Mouse (Mus musculus): ENCODE results near the gene Hcn2. TPM values are rescaled to one million over a fixed set of nuclear protein-coding genes. Genes with fewer than 3 reads are reported as not detected.

Hcn2 gene
- polyA plus RNA-seq, 1 experiment: 270 TPM

GRCm38 (mm10) chr10:79728323-79729249, 12.2 kb downstream of the Hcn2 start:
- Histone ChIP-seq H3K4me1 (ENCODE audit: control insufficient read depth, insufficient read depth, low read length) (peaks cover 14% of the 10 kb centered on the region), H3K27me3 (ENCODE audit: control insufficient read depth, insufficient read depth, low read length) (no peaks in the 10 kb centered on the region), H3K4me3 (replicated peaks; ENCODE audit: insufficient read depth, low read depth, low read length) (no peak overlapping the region), H3K27ac (ENCODE audit: insufficient read depth, low read length) (peak overlapping the region; percentile 33; the same call in 1 of the 2 replicates)
- TF ChIP-seq POLR2A (IDR thresholded peaks at IDR 0.05; ENCODE audit: borderline replicate concordance, insufficient read depth, low read length) (no peak), CTCF (IDR thresholded peaks at IDR 0.05; ENCODE audit: borderline replicate concordance, insufficient read depth, low read depth, low read length) (no peak)
- DNase-seq: peak; percentile 33 to 42
- 39% methylated on average over 28 of the region's 28 CpGs for WGBS

DNA sequence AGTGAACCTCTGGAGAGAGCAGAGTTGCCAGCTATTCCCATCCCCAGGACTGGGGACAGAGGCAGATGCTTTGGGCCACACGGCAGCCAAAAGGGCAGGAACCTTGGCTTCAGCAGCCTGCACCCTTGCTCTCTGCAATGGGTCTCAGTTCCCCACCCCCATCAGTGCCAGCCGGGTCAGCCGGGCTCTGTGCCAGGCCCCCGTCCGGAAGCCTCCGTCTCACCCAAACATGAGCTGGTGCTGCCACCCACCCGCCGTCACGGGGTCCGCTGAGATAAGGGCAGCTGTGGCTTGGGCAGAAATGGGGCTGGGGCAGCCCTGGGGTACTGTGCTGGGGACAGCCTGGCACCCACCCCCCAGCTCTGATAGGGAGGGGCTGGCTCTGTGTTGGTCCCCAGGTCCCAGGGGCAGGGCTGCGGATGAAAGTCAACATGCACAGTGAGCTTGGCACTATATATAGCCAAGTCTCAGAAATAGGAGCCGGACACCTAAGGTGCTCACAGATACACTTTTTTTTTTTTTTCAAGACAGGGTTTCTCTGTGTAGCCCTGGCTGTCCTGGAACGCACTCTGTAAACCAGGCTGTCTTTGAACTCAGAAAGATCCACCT, 13.0 kb downstream of the Hcn2 start:
- Histone ChIP-seq H3K27me3 (ENCODE audit: control insufficient read depth, insufficient read depth, low read length) (no peaks in the 10 kb centered on the region), H3K27ac (ENCODE audit: insufficient read depth, low read length) (no peak overlapping the region; the same call in 1 of the 2 replicates), H3K4me1 (ENCODE audit: control insufficient read depth, insufficient read depth, low read length) (peaks cover 11% of the 10 kb centered on the region), H3K4me3 (replicated peaks; ENCODE audit: insufficient read depth, low read depth, low read length) (no peak overlapping the region)
- 16% methylated on average over 13 of the region's 13 CpGs for whole genome bisulfite sequencing
- DNase-seq: peak; percentile 53 to 58
- no peak for TF ChIP-seq CTCF (IDR thresholded peaks at IDR 0.05; ENCODE audit: borderline replicate concordance, insufficient read depth, low read depth, low read length)
- TF ChIP-seq POLR2A (IDR thresholded peaks at IDR 0.05; ENCODE audit: borderline replicate concordance, insufficient read depth, low read length): no peak

GRCm38 (mm10) chr10:79732500-79732899, 16.1 kb downstream of the Hcn2 start:
- TF ChIP-seq POLR2A (IDR thresholded peaks at IDR 0.05; ENCODE audit: borderline replicate concordance, insufficient read depth, low read length): no peak
- TF ChIP-seq CTCF (IDR thresholded peaks at IDR 0.05; ENCODE audit: borderline replicate concordance, insufficient read depth, low read depth, low read length): peak; percentile 61
- DNase-seq: peak in 1 of 2 experiments; percentile 53
- WGBS: 96% methylated on average over 1 of the region's 1 CpGs
- Histone ChIP-seq H3K4me1 (ENCODE audit: control insufficient read depth, insufficient read depth, low read length) (peaks cover 14% of the 10 kb centered on the region), H3K27me3 (ENCODE audit: control insufficient read depth, insufficient read depth, low read length) (no peaks in the 10 kb centered on the region), H3K4me3 (replicated peaks; ENCODE audit: insufficient read depth, low read depth, low read length) (no peak overlapping the region), H3K27ac (ENCODE audit: insufficient read depth, low read length) (no peak overlapping the region)

DNA sequence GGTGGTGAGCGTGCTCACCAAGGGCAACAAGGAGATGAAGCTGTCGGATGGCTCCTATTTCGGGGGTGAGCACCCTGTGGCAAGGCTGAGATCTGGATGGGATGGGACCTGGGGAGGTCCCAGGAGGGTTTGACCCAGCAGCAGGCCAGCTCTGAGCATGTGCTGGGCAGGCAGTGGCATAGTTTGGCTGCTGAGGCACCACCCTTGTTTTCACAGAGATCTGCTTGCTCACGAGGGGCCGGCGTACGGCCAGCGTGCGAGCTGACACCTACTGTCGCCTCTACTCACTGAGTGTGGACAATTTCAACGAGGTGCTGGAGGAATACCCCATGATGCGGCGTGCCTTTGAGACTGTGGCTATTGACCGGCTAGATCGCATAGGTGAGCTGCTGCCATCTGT, 17.4 kb downstream of the Hcn2 start:
- no peak for DNase-seq
- Histone ChIP-seq H3K27me3 (ENCODE audit: control insufficient read depth, insufficient read depth, low read length) (no peaks in the 10 kb centered on the region), H3K4me3 (replicated peaks; ENCODE audit: insufficient read depth, low read depth, low read length) (no peak overlapping the region), H3K4me1 (ENCODE audit: control insufficient read depth, insufficient read depth, low read length) (peaks cover 7% of the 10 kb centered on the region), H3K27ac (ENCODE audit: insufficient read depth, low read length) (no peak overlapping the region)
- TF ChIP-seq POLR2A (IDR thresholded peaks at IDR 0.05; ENCODE audit: borderline replicate concordance, insufficient read depth, low read length): no peak
- TF ChIP-seq CTCF (IDR thresholded peaks at IDR 0.05; ENCODE audit: borderline replicate concordance, insufficient read depth, low read depth, low read length): no peak
- 95% methylated on average over 15 of the region's 15 CpGs for WGBS

- no peak overlapping the region for H3K27ac ChIP-seq (ENCODE audit: insufficient read depth, low read length)
- peak in 1 of 2 experiments; percentile 43 for DNase-seq
- TF ChIP-seq POLR2A (IDR thresholded peaks at IDR 0.05; ENCODE audit: borderline replicate concordance, insufficient read depth, low read length) (no peak), CTCF (IDR thresholded peaks at IDR 0.05; ENCODE audit: borderline replicate concordance, insufficient read depth, low read depth, low read length) (no peak)
- no peaks in the 10 kb centered on the region for H3K27me3 ChIP-seq (ENCODE audit: control insufficient read depth, insufficient read depth, low read length)
- peaks cover 3% of the 10 kb centered on the region; the same call in 1 of the 2 replicates for H3K4me1 ChIP-seq (ENCODE audit: control insufficient read depth, insufficient read depth, low read length)
- H3K4me3 ChIP-seq (replicated peaks; ENCODE audit: insufficient read depth, low read depth, low read length): no peak overlapping the region
- 55% methylated on average over 46 of the region's 52 CpGs for WGBS
Observed at GRCm38 (mm10) chr10:79735361-79735760, 18.9 kb downstream of the Hcn2 start.

- H3K4me1 ChIP-seq (ENCODE audit: control insufficient read depth, insufficient read depth, low read length): peaks cover 3% of the 10 kb centered on the region; the same call in 1 of the 2 replicates
- H3K27me3 ChIP-seq (ENCODE audit: control insufficient read depth, insufficient read depth, low read length): no peaks in the 10 kb centered on the region
- H3K4me3 ChIP-seq (replicated peaks; ENCODE audit: insufficient read depth, low read depth, low read length): no peak overlapping the region
- TF ChIP-seq POLR2A (IDR thresholded peaks at IDR 0.05; ENCODE audit: borderline replicate concordance, insufficient read depth, low read length): no peak
- TF ChIP-seq CTCF (IDR thresholded peaks at IDR 0.05; ENCODE audit: borderline replicate concordance, insufficient read depth, low read depth, low read length): no peak
- H3K27ac ChIP-seq (ENCODE audit: insufficient read depth, low read length): no peak overlapping the region
- peak; percentile 41 to 47 for DNase-seq
- WGBS: 46% methylated on average over 14 of the region's 14 CpGs
Observed at GRCm38 (mm10) chr10:79736706-79737105, 20.3 kb downstream of the Hcn2 start.

- peaks cover 10% of the 10 kb centered on the region for H3K4me1 ChIP-seq (ENCODE audit: control insufficient read depth, insufficient read depth, low read length)
- WGBS: 82% methylated on average over 10 of the region's 10 CpGs
- no peak for DNase-seq
- no peak overlapping the region for H3K4me3 ChIP-seq (replicated peaks; ENCODE audit: insufficient read depth, low read depth, low read length)
- H3K27ac ChIP-seq (ENCODE audit: insufficient read depth, low read length): no peak overlapping the region
- H3K27me3 ChIP-seq (ENCODE audit: control insufficient read depth, insufficient read depth, low read length): no peaks in the 10 kb centered on the region
- TF ChIP-seq POLR2A (IDR thresholded peaks at IDR 0.05; ENCODE audit: borderline replicate concordance, insufficient read depth, low read length): no peak
- peak; percentile 77 for TF ChIP-seq CTCF (IDR thresholded peaks at IDR 0.05; ENCODE audit: borderline replicate concordance, insufficient read depth, low read depth, low read length)
Observed at GRCm38 (mm10) chr10:79738259-79738658, 21.8 kb downstream of the Hcn2 start.
